Mouse (Mus musculus) liver, adult (tissue): ENCODE measurements at regions not wholly inside any gene's neighbourhood (a gene's known extent, or its start where the extent isn't known, plus 50 kb on each side); places are given as distances from the start of the nearest gene placed in this dataset.

Experiments
- GATA4 ChIP-seq: IDR thresholded peaks from 2 replicates; pipeline ENCODE4 v1.6.1; 2014; ENCODE audit warnings: mild to moderate bottlenecking, low read length; ENCODE audit not compliant: insufficient replicate concordance

DNA sequence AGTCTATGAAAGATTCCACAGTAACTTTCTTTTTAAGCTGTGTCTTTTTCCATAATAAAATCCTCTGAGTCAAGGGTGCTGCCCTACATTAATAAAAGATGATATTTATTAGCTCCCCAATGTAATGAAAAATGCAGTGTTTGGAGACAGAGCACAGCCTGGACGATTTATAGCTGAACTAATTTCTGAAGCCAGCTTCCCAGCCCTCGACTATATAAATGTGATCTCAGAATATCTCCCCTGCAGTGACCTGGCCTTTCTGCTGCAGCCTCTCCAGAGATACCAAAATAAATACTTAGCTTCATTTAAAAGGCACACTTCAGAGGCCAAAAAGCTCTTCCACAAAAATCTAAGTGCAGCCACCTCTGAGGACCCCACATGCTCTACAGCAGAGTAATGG is 534.7 kb downstream of the Zfp619 start:
- TF ChIP-seq GATA4 = no peak

DNA sequence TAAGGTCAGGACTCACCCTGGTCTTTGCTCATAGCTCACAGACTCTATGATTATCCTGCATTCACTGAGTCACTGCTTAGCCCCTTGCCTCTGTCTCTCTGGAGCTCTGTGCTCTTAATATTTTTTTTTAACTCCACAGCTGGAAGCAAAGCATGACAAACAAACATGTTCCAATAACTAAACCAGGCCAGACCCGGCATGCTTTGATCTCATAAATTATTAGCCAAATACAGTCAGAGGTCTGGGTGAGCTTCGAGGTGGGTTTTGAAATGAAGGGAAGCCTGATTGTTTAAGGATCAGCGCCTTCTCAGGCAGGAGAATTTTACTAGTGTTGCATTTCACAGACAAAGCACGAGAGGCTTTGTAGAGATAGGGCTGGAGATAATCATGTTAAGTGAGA is 541.3 kb downstream of the Zfp619 start:
- no peak for TF ChIP-seq GATA4

- no peak for TF ChIP-seq GATA4
These were observed 547.1 kb downstream of the Zfp619 start for GRCm38 (mm10) chr7:40064631-40065030.

- peak; percentile 11; the same call in 1 of the 2 replicates for TF ChIP-seq GATA4
These were observed 548.0 kb downstream of the Zfp619 start for GRCm38 (mm10) chr7:40065526-40065925.

- TF ChIP-seq GATA4 = no peak
These were observed 549.8 kb downstream of the Zfp619 start for GRCm38 (mm10) chr7:40067378-40067777.

- TF ChIP-seq GATA4 = no peak
These were observed 553.7 kb downstream of the Zfp619 start for GRCm38 (mm10) chr7:40071313-40071712.

GRCm38 (mm10) chr7:40072478-40072877 is 554.9 kb downstream of the Zfp619 start:
- no peak for TF ChIP-seq GATA4

DNA sequence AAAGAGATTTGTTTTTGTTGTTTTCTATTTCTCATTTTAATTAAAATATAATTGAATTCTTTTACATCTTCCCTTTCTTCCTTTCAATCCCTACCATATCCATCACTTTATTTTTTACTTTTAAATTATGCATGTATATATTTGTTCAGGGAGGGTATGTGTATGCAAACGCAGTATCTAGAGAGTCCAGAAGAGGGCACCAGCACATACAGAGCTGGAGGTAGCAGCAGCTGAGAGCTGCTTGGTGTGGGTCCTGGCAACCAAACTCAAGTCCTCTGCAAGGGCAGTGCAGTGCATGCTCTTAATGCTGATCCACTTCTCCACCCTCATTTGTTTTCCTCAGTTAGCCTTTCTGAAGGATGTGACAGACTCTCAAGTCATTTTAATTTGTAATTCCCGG is 568.7 kb downstream of the Zfp619 start:
- no peak for TF ChIP-seq GATA4

DNA sequence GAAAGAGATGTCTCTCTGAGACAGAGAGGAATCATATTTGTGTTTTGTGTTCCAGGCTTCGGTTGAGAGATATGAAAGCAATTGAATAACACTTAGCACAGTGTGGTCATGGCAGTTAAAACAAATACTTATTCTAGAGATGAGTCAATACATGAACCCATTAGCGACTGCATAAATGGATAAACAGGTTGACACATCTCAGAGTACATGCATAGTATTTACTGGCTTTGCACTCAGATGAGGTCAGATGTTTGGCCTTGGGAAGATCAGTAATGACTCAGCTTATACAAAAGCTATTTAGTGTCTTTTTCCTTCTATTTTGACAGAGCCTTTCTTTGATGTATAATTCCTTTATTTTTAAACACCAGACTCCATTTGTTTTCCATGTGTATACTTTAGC is 579.5 kb downstream of the Zfp619 start:
- no peak for TF ChIP-seq GATA4

DNA sequence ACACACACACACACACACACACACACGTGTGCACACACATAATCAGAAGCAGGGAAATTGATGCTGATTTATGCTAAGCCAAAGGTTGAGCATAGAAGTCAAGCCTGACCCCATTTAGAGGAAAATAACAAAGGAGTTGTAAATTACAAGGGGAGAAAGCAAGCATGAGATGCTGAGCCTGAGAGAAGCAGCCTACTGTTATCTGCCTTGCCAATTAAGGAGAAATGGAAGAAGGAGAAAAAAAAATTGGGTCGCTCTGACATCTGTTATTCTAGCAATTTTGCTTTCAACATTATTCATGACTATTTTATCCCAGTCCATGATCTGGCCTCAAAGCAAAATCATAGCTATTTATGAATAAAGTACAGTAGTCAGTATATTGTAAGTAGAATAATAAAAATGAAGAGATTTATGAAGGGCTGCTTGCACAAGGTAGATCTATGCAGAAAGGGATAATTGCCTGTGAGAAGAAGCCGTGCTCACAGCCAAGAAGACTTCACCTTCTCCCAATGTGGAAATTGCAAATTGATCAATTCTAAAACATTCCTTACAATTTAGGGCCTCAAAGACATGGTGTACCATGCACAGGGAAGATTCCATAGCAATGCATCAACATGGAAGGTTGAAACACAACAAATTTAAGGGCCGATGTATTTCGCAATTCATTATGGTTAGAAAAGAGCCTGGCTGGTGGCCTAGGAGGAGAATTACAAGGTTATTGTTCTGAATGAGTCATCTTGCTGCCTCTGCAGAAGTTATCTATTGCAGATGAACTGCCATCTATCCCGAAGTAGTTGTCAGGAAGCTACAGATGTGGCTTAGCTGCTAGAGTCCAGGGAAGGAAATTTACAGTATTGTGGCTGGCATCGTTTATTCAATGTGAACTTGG is 585.7 kb downstream of the Zfp619 start:
- no peak for TF ChIP-seq GATA4

DNA sequence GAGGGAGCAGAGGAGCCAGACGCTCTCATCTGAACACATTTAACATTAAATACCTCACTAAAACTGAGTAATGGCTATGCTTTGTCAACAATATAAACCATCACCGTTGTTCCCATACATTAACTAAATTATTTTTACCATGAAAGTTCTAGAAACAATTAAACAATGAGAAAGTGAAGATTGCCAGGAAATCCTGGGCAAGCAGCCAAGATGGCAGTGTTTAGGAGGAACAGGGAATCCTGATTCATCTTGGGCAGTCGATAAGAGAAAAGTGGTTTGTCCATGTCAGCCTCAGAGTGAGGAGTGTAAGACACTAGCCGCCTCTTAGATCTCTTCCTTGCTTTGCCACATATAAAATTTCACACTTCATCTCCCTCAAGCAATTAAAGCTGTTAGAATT is 625.3 kb downstream of the Zfp619 start:
- no peak for TF ChIP-seq GATA4

- no peak for TF ChIP-seq GATA4
These were observed 626.9 kb downstream of the Zfp619 start for GRCm38 (mm10) chr7:40144431-40144830.

- no peak for TF ChIP-seq GATA4
These were observed 660.0 kb downstream of the Zfp619 start for GRCm38 (mm10) chr7:40177570-40177969.

DNA sequence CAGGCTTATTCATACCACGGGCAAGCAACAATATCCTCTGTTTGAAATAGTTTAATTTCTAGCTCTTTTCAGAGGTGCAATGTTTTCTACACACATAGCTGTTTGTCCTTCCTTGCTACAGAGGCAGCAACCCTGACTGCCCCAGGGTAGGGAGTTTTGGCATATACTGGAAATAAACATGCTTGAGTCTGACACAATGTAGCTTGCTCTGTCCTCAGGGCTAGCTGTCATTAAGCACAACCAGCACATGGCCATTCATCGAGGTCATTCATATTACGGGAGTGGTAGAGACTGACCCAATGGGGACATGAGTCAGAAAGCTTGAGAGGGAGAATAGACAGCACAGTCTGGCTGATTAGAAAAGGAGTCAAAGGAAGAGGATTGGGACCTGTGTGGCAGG is 677.8 kb downstream of the Zfp619 start:
- no peak for TF ChIP-seq GATA4

DNA sequence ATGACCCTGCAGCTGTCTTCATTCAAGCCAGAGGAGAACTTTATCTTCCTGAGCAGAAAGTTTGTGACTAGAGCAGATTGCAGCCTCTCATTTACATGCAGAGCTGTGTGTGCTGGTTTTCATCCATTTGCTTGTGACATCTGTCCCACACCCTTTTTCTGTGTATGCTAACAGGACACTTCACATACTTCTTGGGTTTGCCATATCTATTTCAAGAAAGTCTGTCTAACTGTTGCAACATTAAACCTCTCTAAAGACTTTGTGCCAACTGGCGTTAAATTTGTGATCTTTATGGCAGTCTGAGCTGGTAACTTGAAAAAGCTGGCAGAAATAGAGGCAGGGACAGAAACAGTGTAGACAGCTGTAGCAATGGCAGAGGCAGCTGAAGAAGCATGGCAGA is 685.0 kb downstream of the Zfp619 start:
- TF ChIP-seq GATA4 = no peak

- no peak for TF ChIP-seq GATA4
These were observed 686.2 kb upstream of the Vstm2b start for GRCm38 (mm10) chr7:40211956-40212355.

DNA sequence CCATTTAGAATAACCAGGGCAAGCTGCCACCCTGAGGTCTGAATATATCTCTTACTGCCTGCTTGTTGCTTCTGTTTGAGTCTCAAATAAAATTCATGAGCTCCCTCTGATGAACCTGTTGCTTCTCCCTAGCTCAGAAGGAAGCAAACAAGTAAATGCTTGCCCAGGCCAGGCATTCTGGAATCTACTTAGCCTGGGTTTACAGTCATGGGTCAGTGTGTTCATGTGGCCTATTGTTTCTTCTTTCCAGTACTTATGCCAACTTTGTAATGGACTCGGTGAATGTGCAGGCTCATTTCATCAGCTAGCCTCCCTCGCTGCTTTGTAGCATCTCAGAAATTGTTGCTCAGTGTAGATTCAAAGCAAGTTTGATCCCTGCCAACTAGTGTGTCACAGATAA is 685.6 kb upstream of the Vstm2b start:
- TF ChIP-seq GATA4 = no peak
